Mouse (Mus musculus) left cerebral cortex, adult 2 months (tissue): Measurements from ENCODE around the gene Pik3c2a. TPM values are rescaled to one million over a fixed set of nuclear protein-coding genes. Genes with fewer than 3 reads are reported as not detected.

Source experiments
- DNase-seq, 2 experiments: peaks; one replicate each; pipeline ENCODE4 v3.0.0; 2021 to 2022; ENCODE audit warnings: low spot score in 2 of 2, mixed read lengths in 1 of 2; ENCODE audit errors: extremely low spot score in 1 of 2
- H3K27ac ChIP-seq: fragments of 200-600 bp; 2 replicates; pipeline ENCODE4 v1.8.1; 2022
- H3K4me3 ChIP-seq: fragments of 200-600 bp; 2 replicates; pipeline ENCODE4 v1.8.1; 2022
- CTCF ChIP-seq: fragments of 200-600 bp; IDR thresholded peaks from 2 replicates; pipeline ENCODE4 v1.8.1; 2022; ENCODE audit warnings: antibody characterized with exemption, mild to moderate bottlenecking, moderate library complexity
- intact Hi-C: fragments of 180-260 bp; cut with DNase I; formaldehyde crosslinking; loops from one replicate; pipeline ENCODE4 v1.15.1; 2025
- total RNA-seq, 2 experiments: library from RNA; stranded (reverse); gene quantifications; 2 replicates each; pipeline ENCODE4 v1.2.3; 2021

Gene Pik3c2a
- total RNA-seq, 2 experiments from 2014 or later: 27.1 to 30.3 TPM

- TF ChIP-seq CTCF: no peak
- intact Hi-C loops: loop anchor here (5.0 kb wide), 1 partner anchor 51 kb away; no protein-coding TSS in a partner anchor
- Histone ChIP-seq H3K4me3 (peak within 1 kb of the TSS; percentile 58), H3K27ac (no peak within 1 kb of the TSS)
- DNase-seq: no peak
These were observed 135.2 kb downstream of the Pik3c2a start, which contains the start of gene Plekha7 for GRCm38 (mm10) chr7:116307871-116308631. Plekha7 (minus strand) TSS chr7:116308376.

GRCm38 (mm10) chr7:116307099-116307870, 136.0 kb downstream of the Pik3c2a start:
- DNase-seq: peak; percentile 29 to 39
- peak overlapping the region; percentile 58 for H3K4me3 ChIP-seq
- intact Hi-C loops: loop anchor here (5.0 kb wide), 1 partner anchor 50 kb away; no protein-coding TSS in a partner anchor
- no peak for TF ChIP-seq CTCF
- H3K27ac ChIP-seq: no peak overlapping the region

GRCm38 (mm10) chr7:116306601-116307000, 136.6 kb downstream of the Pik3c2a start:
- DNase-seq: no peak
- H3K4me3 ChIP-seq: no peak overlapping the region; the same call in 1 of the 2 replicates
- TF ChIP-seq CTCF: no peak
- intact Hi-C loops: loop anchor here (5.0 kb wide), 1 partner anchor 49 kb away; no protein-coding TSS in a partner anchor
- no peak overlapping the region for H3K27ac ChIP-seq

GRCm38 (mm10) chr7:116301661-116302311, 141.5 kb downstream of the Pik3c2a start:
- intact Hi-C loops: no loop called here
- no peak for TF ChIP-seq CTCF
- H3K27ac ChIP-seq: no peak overlapping the region
- no peak overlapping the region for H3K4me3 ChIP-seq
- no peak for DNase-seq

- intact Hi-C loops: no loop called here
- H3K27ac ChIP-seq: no peak overlapping the region
- no peak for DNase-seq
- TF ChIP-seq CTCF: no peak
- H3K4me3 ChIP-seq: no peak overlapping the region
These were observed 142.1 kb downstream of the Pik3c2a start for GRCm38 (mm10) chr7:116301144-116301543.

- intact Hi-C loops: no loop called here
- no peak overlapping the region for H3K27ac ChIP-seq
- no peak overlapping the region for H3K4me3 ChIP-seq
- DNase-seq: no peak
- no peak for TF ChIP-seq CTCF
These were observed 144.4 kb downstream of the Pik3c2a start for GRCm38 (mm10) chr7:116298851-116299250.

- DNase-seq: no peak
- intact Hi-C loops: no loop called here
- no peak overlapping the region for H3K27ac ChIP-seq
- no peak for TF ChIP-seq CTCF
- no peak overlapping the region for H3K4me3 ChIP-seq
These were observed 144.9 kb downstream of the Pik3c2a start for GRCm38 (mm10) chr7:116298389-116298788.

- Histone ChIP-seq H3K4me3 (no peak overlapping the region), H3K27ac (no peak overlapping the region)
- no peak for DNase-seq
- no peak for TF ChIP-seq CTCF
- intact Hi-C loops: no loop called here
These were observed 148.3 kb downstream of the Pik3c2a start for GRCm38 (mm10) chr7:116294961-116295360.

- no peak for TF ChIP-seq CTCF
- intact Hi-C loops: no loop called here
- H3K4me3 ChIP-seq: no peak overlapping the region
- no peak for DNase-seq
- no peak overlapping the region for H3K27ac ChIP-seq
These were observed 150.9 kb downstream of the Pik3c2a start for GRCm38 (mm10) chr7:116292377-116292776.

- DNase-seq: no peak
- no peak overlapping the region for H3K4me3 ChIP-seq
- intact Hi-C loops: no loop called here
- H3K27ac ChIP-seq: no peak overlapping the region
- no peak for TF ChIP-seq CTCF
These were observed 152.7 kb downstream of the Pik3c2a start for GRCm38 (mm10) chr7:116290559-116290958.

- Histone ChIP-seq H3K4me3 (no peak overlapping the region), H3K27ac (no peak overlapping the region)
- no peak for DNase-seq
- intact Hi-C loops: no loop called here
- no peak for TF ChIP-seq CTCF
These were observed 154.3 kb downstream of the Pik3c2a start for GRCm38 (mm10) chr7:116288996-116289395.

GRCm38 (mm10) chr7:116287959-116288358, 155.3 kb downstream of the Pik3c2a start:
- TF ChIP-seq CTCF: no peak
- H3K27ac ChIP-seq: no peak overlapping the region
- no peak overlapping the region for H3K4me3 ChIP-seq
- no peak for DNase-seq
- intact Hi-C loops: no loop called here

Other genes starting within 250 kb of the Pik3c2a start
- gene Plekha7, start 135.1 kb downstream of the Pik3c2a start, total RNA-seq: 10 to 100 TPM; 25.5 to 31.0 TPM
- gene Rps13, start 109.3 kb downstream of the Pik3c2a start, total RNA-seq: 100 to 1,000 TPM; 168 to 210 TPM
- 10 to 100 TPM; 22.0 to 22.3 TPM for gene Nucb2, start 60.9 kb upstream of the Pik3c2a start, total RNA-seq